Mouse (Mus musculus): ENCODE measurements around the gene Itpr2. TPM values are rescaled to one million over a fixed set of nuclear protein-coding genes. Genes with fewer than 3 reads are reported as not detected.

Itpr2 gene
- polyA plus RNA-seq, 1 experiment, result 31.9 TPM

GRCm38 (mm10) chr6:146129066-146129465 is 373.0 kb downstream of the Itpr2 start:
- Histone ChIP-seq H3K27ac (ENCODE audit: insufficient read depth, low read depth, low read length) (no peak overlapping the region), H3K4me1 (ENCODE audit: control insufficient read depth, insufficient read depth, low read length) (no peaks in the 10 kb centered on the region; the same call in 1 of the 2 replicates), H3K36me3 (ENCODE audit: control insufficient read depth, insufficient read depth, low read length) (no peaks in the 10 kb centered on the region), H3K4me3 (ENCODE audit: insufficient read depth, low read depth, low read length) (no peak overlapping the region), H3K27me3 (replicated peaks; ENCODE audit: control insufficient read depth, insufficient read depth, low read length) (no peaks in the 10 kb centered on the region)
- 57% methylated on average over 7 of the region's 7 CpGs for WGBS
- DNase-seq, result no peak
- no peak for TF ChIP-seq CTCF (conservative IDR thresholded peaks at IDR 0.05; ENCODE audit: insufficient read depth, insufficient read length, low read depth, low read length)
- TF ChIP-seq POLR2A (IDR thresholded peaks at IDR 0.05; ENCODE audit: low read depth, low read length), result no peak

- DNase-seq, result no peak
These were observed 375.0 kb downstream of the Itpr2 start for GRCm38 (mm10) chr6:146126823-146127681.

GRCm38 (mm10) chr6:146125621-146126020 is 376.4 kb downstream of the Itpr2 start:
- H3K36me3 ChIP-seq (ENCODE audit: control insufficient read depth, insufficient read depth, low read length), result no peaks in the 10 kb centered on the region
- TF ChIP-seq POLR2A (IDR thresholded peaks at IDR 0.05; ENCODE audit: low read depth, low read length), result no peak
- no peak for TF ChIP-seq CTCF (conservative IDR thresholded peaks at IDR 0.05; ENCODE audit: insufficient read depth, insufficient read length, low read depth, low read length)
- DNase-seq, result peak; percentile 64
- no peak overlapping the region for H3K27ac ChIP-seq (ENCODE audit: insufficient read depth, low read depth, low read length)
- 67% methylated on average over 1 of the region's 1 CpGs for WGBS
- H3K4me3 ChIP-seq (ENCODE audit: insufficient read depth, low read depth, low read length), result no peak overlapping the region
- no peaks in the 10 kb centered on the region for H3K27me3 ChIP-seq (replicated peaks; ENCODE audit: control insufficient read depth, insufficient read depth, low read length)
- no peaks in the 10 kb centered on the region; the same call in 1 of the 2 replicates for H3K4me1 ChIP-seq (ENCODE audit: control insufficient read depth, insufficient read depth, low read length)

More at GRCm38 (mm10) chr6:146126823-146127681, 375.0 kb downstream of the Itpr2 start:
- Histone ChIP-seq H3K27me3 (replicated peaks; ENCODE audit: control insufficient read depth, insufficient read depth, low read length) (no peaks in the 10 kb centered on the region), H3K4me3 (ENCODE audit: insufficient read depth, low read depth, low read length) (no peak overlapping the region), H3K4me1 (ENCODE audit: control insufficient read depth, insufficient read depth, low read length) (no peaks in the 10 kb centered on the region; the same call in 1 of the 2 replicates), H3K27ac (ENCODE audit: insufficient read depth, low read depth, low read length) (no peak overlapping the region), H3K36me3 (ENCODE audit: control insufficient read depth, insufficient read depth, low read length) (no peaks in the 10 kb centered on the region)
- 85% methylated on average over 12 of the region's 12 CpGs for WGBS
- TF ChIP-seq CTCF (conservative IDR thresholded peaks at IDR 0.05; ENCODE audit: insufficient read depth, insufficient read length, low read depth, low read length) (no peak), POLR2A (IDR thresholded peaks at IDR 0.05; ENCODE audit: low read depth, low read length) (no peak)

- Histone ChIP-seq H3K27me3 (replicated peaks; ENCODE audit: control insufficient read depth, insufficient read depth, low read length) (no peaks in the 10 kb centered on the region), H3K36me3 (ENCODE audit: control insufficient read depth, insufficient read depth, low read length) (no peaks in the 10 kb centered on the region), H3K27ac (ENCODE audit: insufficient read depth, low read depth, low read length) (no peak overlapping the region), H3K4me1 (ENCODE audit: control insufficient read depth, insufficient read depth, low read length) (no peaks in the 10 kb centered on the region; the same call in 1 of the 2 replicates), H3K4me3 (ENCODE audit: insufficient read depth, low read depth, low read length) (no peak overlapping the region)
- DNase-seq, result no peak
- 85% methylated on average over 3 of the region's 3 CpGs for WGBS
- TF ChIP-seq POLR2A (IDR thresholded peaks at IDR 0.05; ENCODE audit: low read depth, low read length) (no peak), CTCF (conservative IDR thresholded peaks at IDR 0.05; ENCODE audit: insufficient read depth, insufficient read length, low read depth, low read length) (no peak)
These were observed 377.5 kb downstream of the Itpr2 start for GRCm38 (mm10) chr6:146124479-146124878.

- TF ChIP-seq CTCF (conservative IDR thresholded peaks at IDR 0.05; ENCODE audit: insufficient read depth, insufficient read length, low read depth, low read length) (no peak), POLR2A (IDR thresholded peaks at IDR 0.05; ENCODE audit: low read depth, low read length) (no peak)
- WGBS, result 93% methylated on average over 4 of the region's 4 CpGs
- no peak for DNase-seq
- H3K27ac ChIP-seq (ENCODE audit: insufficient read depth, low read depth, low read length), result no peak overlapping the region
- H3K27me3 ChIP-seq (replicated peaks; ENCODE audit: control insufficient read depth, insufficient read depth, low read length), result no peaks in the 10 kb centered on the region
- no peaks in the 10 kb centered on the region for H3K36me3 ChIP-seq (ENCODE audit: control insufficient read depth, insufficient read depth, low read length)
- no peaks in the 10 kb centered on the region; the same call in 1 of the 2 replicates for H3K4me1 ChIP-seq (ENCODE audit: control insufficient read depth, insufficient read depth, low read length)
- H3K4me3 ChIP-seq (ENCODE audit: insufficient read depth, low read depth, low read length), result no peak overlapping the region
These were observed 378.4 kb downstream of the Itpr2 start for GRCm38 (mm10) chr6:146123656-146124055.

- H3K27me3 ChIP-seq (replicated peaks; ENCODE audit: control insufficient read depth, insufficient read depth, low read length), result no peaks in the 10 kb centered on the region
- 88% methylated on average over 6 of the region's 6 CpGs for WGBS
- peak; percentile 9 for DNase-seq
- H3K27ac ChIP-seq (ENCODE audit: insufficient read depth, low read depth, low read length), result no peak overlapping the region
- no peaks in the 10 kb centered on the region for H3K36me3 ChIP-seq (ENCODE audit: control insufficient read depth, insufficient read depth, low read length)
- no peak overlapping the region for H3K4me3 ChIP-seq (ENCODE audit: insufficient read depth, low read depth, low read length)
- TF ChIP-seq CTCF (conservative IDR thresholded peaks at IDR 0.05; ENCODE audit: insufficient read depth, insufficient read length, low read depth, low read length) (no peak), POLR2A (IDR thresholded peaks at IDR 0.05; ENCODE audit: low read depth, low read length) (no peak)
- no peaks in the 10 kb centered on the region for H3K4me1 ChIP-seq (ENCODE audit: control insufficient read depth, insufficient read depth, low read length)
These were observed 381.9 kb downstream of the Itpr2 start for GRCm38 (mm10) chr6:146120172-146120571.

GRCm38 (mm10) chr6:146114731-146115302 is 387.2 kb downstream of the Itpr2 start:
- Histone ChIP-seq H3K4me3 (ENCODE audit: insufficient read depth, low read depth, low read length) (no peak overlapping the region), H3K36me3 (ENCODE audit: control insufficient read depth, insufficient read depth, low read length) (no peaks in the 10 kb centered on the region), H3K4me1 (ENCODE audit: control insufficient read depth, insufficient read depth, low read length) (no peaks in the 10 kb centered on the region), H3K27me3 (replicated peaks; ENCODE audit: control insufficient read depth, insufficient read depth, low read length) (no peaks in the 10 kb centered on the region), H3K27ac (ENCODE audit: insufficient read depth, low read depth, low read length) (no peak overlapping the region)
- 63% methylated on average over 12 of the region's 12 CpGs for WGBS
- DNase-seq, result no peak
- TF ChIP-seq CTCF (conservative IDR thresholded peaks at IDR 0.05; ENCODE audit: insufficient read depth, insufficient read length, low read depth, low read length) (no peak), POLR2A (IDR thresholded peaks at IDR 0.05; ENCODE audit: low read depth, low read length) (no peak)

All from kidney, adult 2 months (tissue).